Mouse (Mus musculus) cerebellum, adult 8-10 months (tissue): ENCODE measurements around the gene Zmynd10.
"Not testable (repeated sequence)": the region's sequence is repeated elsewhere in the genome, so short reads cannot be mapped to it uniquely, and the experiment has no call there.

Experiments
- DNase-seq: peaks from one replicate; pipeline ENCODE4 v3.0.0; 2022

The Zmynd10 gene

DNA sequence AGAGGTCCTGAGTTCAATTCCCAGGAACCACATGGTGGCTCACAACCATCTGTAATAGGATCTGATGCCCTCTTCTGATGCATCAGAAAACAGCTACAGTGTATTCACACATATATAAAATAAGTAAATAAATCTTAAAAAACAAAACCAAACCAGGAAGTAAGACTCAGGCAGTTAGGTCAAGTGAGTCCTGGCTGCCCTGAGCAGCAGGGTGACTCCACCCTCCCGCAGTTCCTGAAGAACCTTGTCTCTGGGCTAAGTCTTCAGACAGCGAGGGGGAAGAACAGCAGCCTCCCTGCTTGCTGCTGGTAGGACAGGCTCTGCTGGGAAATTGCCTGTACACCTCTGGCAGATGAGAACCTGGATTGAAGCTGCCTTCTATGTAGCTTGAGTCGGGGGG, 9.2 kb downstream of the Zmynd10 start:
- DNase-seq: no peak

DNA sequence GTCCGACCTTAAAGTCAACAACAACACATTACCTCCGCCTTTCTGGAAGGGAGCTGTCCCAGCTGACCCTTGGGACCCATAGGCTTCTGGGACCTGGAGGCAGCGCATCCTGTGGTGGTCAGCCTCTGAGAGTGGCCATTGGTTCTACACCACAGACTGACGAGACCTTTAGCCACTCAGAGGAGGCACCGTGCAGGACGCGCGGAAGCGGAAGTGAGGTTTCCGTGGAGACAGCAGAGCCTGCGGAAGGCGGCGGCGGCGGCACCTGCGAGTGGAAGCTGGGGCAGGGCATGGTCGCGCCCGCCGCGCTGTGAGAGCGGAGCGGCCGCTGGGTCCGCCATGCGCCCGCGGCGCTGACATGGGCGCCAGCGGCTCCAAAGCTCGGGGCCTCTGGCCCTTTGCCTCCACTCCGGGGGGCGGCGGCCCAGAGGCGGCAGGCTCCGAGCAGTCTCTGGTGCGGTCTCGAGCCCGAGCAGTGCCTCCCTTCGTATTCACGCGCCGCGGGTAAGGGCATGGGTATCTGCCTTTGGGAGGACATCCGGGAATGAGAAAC, 16.0 kb downstream of the Zmynd10 start, which contains the start of gene Tusc2:
Gene Tusc2, plus strand, starts transcription at position 227 of the 553 bp plus-strand sequence.
- peak; percentile 91 for DNase-seq

DNA sequence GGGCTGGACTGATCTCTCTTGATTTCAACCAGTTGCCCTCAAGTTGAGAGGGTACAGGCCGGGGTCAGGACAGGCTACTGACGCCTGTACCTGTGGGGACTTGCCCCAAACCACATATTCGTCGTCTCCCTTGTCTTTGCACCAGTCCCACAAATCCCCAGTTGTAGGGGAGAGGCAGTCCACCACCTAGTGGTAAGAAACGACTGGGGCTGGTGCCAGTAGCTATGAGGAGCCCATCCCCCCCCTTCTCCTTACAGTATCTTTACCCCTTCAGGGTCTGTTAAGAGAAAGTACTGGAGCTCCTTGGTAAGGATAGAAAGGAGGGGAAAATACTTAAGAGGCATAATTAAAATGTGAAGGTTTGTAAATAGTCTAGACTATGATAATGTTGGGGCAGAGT, 18.5 kb downstream of the Zmynd10 start:
- DNase-seq: not testable (repeated sequence)

DNA sequence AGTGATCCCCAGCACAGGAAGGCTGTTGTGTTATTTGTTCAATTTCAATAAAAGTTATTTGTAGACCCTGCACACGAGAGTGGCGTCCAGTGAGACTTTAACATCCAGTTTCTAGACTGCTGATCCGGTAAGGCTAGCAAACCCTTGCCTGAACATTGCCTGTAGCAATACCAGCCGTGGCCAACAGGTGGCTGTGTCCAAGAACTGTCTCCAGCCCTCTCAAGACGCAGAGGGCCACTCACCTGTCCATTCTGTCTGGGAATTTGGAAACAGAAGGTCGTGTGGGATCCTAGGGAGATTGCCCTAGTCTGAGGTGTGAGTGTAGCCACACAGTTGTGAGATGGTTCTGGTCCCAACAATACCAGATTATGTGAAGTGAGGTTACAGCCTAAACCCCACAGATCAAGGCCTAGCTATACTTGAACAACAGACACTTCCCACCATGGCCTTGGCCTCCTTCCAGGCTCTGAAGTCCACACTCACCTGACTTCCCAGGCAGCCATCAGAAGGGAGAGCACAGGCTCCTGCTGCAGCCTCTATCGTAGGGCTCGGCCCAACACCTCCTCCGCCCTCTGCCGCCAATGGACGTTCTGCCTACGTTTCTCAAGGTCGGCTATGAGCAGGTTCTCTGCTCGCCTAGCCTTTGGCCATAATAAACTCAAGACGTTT, 19.1 kb downstream of the Zmynd10 start:
- peak; percentile 74 for DNase-seq

DNA sequence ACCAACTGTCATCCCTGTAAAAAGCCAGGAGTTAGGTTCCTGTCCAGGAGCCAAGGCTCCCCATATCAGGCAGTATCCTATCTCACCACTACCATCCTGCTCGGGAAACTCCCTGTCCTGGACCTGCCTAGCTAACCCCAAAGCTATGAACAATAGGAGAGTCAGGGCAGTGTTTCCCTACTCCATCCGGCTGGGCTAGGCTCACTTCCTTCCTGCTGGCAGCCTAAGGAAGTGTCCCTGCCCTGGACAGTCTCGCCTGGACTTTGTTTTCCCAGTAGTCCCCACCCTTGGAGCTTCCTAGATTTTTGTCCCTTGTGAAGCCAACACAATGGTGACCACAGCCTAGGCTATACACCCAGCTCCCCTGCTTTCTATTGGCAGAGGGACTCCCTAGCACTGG, 19.8 kb downstream of the Zmynd10 start:
- no peak for DNase-seq

DNA sequence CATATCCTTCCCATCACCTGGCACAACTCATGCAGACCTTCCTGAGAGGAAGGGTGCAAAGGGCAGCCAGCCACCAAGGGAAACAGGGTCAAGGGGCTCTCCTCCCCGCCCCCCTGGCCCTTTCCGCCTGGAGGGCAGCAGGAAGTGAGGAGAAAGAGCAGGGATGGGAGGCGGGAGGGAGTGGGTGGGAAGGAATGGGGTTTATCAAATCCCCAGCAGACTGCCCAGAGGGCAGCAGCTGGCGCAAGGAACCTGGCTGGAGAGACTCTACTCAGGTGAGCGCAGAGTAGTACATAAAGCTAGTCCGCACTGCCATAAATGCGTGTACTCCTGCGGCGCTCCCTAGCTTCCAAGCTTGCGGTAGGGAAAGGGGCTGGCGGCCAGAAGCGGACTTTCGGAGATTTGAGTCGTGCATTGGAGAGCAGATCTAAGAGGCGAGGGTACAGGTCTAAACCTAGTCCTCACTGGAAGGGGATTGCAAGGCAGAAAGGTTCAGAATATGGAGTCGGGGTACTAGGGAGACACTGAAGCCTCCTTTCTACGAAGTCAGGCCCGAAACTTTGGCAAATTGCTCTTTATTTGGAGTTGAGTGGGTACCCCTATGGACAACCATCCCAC, 20.7 kb downstream of the Zmynd10 start, which contains the start of gene Hyal2:
Gene Hyal2, plus strand, starts transcription at position 244 of the 618 bp plus-strand sequence.
- no peak for DNase-seq

DNA sequence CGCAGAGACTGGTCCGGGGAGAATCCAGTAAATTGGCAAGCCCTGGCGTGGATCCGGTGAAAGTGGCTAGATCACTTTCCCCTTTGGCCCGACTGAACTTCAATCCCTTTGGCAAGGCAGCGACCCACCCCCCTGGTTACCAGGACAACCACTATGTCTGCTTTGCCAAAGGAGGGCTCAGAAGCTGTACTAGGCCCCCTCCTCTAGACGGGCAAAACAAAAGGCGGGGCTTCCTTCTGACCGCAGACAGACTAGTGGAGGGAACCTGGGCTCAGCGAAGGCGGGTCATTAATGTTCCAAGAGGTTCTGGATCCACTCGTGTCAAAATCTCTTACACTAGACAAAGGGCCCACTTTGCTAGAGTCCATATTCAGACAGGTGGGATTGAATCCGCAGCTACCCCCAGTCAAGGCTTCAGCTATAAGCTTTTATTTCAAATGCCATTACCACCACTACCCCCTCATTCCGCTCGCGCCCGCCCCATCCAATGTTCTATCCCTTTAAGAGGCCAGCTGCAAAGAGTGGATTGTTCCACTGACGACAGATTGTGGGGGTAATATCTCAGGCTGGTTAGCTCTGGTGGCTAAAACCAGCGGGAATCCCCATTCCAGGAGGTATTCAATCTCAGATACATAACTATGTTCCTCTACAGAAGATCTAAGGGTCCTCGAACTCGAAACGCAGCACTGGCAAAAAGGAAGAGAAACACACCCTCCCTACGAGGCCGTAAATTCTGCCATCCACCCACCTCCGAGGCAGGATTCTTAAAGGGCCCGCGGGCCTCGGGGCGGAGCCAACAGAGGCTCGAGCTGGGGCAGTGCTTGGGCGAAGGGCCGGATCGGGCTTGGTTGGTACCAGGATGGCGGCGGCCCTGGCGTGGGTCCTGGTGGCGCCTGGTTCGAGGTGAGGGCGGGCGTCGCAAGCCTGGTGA, 21.5 kb downstream of the Zmynd10 start:
- peak; percentile 77 for DNase-seq

DNA sequence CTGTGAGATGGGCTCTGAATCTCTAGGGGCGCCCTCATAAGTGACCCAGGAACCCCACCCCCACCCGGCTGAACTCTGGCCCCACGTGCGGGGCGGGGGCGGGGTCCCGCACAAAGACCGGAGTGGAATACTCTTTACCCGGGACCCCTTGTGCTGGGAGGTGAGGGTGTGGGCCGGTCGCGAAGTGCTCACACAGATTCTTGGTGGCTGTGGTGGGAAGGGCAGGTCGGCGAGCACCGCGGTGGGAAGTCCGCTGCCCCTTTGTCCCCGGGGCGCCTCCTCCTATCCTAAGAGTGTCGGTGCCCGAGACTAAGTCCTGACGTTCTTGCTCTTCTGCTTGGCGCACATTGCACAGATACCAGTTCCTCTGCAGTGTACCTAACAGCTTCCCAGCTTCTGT, 22.2 kb downstream of the Zmynd10 start:
- DNase-seq: no peak

DNA sequence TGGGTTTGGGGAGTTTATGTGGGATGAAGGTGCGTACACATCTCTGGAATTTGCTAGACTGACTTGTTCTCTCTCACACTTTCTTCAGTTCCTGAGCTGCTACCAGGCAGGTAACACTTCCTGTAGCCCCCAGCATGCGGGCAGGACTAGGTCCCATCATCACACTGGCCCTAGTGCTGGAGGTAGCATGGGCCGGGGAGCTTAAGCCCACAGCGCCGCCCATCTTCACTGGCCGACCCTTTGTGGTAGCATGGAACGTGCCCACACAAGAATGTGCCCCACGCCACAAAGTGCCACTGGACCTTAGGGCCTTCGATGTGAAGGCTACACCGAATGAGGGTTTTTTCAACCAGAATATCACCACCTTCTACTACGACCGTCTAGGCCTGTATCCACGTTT, 22.9 kb downstream of the Zmynd10 start:
- DNase-seq: no peak

DNA sequence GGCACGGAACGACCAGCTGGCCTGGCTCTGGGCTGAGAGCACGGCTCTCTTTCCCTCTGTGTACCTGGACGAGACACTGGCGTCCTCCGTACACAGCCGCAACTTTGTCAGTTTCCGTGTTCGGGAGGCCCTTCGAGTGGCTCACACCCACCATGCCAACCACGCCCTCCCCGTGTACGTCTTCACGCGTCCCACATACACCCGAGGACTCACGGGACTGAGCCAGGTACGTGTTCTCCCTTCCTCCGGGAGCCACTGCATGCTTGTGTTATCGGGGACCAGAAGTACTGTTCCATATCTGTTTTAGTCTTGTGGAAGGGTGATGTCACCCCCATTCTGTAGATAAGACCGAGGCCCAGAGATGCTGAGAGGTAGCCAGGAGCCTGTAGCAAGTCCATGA, 23.7 kb downstream of the Zmynd10 start:
- DNase-seq: no peak

DNA sequence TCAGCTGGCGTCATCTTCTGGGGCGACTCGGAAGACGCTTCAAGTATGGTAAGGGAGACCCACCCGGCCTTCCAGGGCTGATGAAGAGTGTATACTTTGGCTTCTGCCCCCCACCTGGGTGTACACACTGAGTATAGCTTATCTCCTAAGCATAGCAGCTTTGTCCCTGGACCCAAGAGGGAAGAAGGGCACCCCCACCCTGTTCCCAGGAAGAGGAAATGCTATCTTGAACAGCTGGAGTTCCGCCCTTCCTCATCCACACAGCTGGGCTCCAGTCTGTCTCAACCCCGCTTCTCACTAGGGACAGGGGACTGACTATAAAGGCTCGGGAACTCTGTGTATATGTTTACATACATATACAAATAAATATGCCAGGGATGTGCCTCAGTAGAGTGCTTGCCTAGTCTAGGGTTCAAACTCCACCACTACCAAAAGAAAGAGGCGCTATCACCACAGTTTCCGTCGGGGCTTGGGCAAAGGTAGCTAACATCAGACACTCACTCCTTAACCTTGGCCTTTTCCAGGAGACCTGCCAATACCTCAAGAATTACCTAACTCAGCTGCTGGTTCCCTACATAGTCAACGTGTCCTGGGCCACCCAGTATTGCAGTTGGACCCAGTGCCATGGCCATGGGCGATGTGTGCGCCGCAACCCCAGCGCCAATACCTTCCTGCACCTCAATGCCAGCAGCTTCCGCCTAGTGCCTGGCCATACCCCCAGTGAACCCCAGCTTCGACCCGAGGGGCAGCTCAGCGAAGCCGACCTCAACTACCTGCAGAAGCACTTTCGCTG, 24.6 kb downstream of the Zmynd10 start:
- DNase-seq: no peak

DNA sequence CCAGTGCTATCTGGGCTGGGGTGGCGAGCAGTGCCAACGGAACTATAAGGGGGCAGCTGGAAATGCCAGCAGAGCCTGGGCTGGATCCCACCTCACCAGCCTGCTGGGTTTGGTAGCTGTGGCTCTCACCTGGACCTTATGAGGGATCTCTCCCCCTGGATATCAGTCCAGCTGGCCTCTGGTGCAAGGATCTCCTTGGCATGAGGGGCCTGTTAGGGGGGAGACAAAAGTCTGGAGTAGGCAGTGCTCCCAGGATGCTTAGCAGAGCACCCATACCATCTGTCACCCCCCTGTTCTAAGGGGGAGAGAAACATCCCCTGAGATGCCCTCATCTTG, 25.2 kb downstream of the Zmynd10 start:
- DNase-seq: no peak

DNA sequence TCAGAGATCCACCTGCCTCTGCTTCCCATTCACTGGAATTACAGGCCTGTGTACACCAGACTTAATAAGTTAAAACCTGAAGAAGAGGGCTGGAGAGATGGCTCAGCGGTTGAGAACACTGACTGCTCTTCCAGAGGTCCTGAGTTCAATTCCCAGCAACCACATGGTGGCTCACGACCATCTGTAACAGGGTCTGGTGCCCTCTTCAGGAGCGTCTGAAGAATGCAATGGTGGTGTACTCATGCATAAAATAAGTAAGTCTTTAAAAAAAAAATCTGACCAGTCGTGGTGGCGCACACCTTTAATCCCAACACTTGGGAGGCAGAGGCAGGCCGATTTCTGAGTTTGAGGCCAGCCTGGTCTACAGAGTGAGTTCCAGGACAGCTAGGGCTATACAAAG, 26.7 kb downstream of the Zmynd10 start:
- DNase-seq: not testable (repeated sequence)

DNA sequence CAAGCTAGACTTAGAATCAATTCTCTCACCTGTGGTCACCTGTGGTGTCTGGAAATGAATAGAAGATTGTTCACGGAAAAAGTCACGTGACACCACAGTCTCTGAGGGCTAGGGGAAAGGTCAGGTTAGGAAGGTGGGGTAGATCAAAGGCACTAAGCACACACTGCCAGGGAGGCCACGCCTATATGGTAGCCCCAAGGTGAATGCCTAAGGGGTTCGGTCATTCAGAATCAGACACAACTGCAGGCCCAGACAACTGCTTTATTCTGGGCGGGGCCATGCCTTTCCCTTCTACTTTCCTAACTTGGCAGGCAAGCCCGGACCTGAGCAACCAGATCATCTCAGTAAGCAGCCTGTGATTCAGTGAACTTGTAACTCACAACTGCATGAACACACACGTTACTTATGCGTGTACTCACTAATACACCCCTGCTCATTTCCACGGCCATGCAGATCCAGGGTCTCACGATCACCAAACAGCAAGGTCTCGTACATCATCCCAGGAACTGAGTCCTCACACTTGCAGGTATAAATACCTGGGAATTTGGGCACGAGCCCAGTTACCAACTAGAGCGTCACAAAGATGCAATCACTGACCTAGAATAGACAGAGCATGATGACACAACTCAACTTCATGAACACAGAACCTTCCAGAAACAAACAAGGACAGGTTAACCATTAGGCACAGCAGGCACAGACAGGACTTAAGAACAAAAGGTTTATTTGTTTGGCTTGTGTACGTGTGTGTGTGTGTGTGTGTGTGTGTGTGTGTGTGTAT, 28.7 kb downstream of the Zmynd10 start:
- DNase-seq: no peak

DNA sequence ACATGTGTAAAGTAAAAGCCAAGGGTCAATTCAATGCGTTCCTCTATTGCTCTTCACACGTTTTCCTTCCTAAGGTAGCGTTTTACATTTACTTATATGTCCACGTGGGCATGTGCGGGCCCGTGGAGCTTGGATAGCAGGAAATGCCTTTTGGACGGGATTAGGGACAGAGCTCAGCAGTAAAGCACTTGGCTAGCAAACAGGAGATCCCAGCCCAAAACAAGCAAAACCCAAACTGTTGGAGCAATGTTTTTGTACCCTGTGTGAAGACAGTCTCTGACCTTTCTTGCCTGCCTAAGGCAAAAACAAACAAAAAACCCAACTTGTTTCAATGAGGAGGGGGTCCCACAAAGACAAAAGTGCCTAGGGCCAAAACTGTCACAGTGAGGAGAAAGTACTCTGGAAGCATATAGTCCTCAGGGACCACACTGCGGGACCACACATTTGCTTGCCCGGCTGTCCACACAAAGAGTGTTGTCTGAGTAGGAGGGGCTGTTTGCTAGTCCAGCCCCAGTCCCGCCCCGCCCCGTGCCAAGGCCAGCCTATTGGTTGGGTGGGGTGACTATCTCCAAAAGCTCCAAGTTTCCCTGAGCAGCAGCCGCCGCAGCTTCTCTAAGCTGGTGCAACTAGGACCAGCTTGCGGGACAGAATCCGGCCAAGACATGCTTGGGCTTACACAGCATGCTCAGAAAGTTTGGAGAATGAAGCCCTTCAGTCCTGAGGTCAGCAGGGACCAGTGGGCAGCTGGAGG, 29.4 kb downstream of the Zmynd10 start, which contains the start of gene Hyal1:
Gene Hyal1, plus strand, starts transcription at position 571 of the 751 bp plus-strand sequence.
- no peak for DNase-seq

DNA sequence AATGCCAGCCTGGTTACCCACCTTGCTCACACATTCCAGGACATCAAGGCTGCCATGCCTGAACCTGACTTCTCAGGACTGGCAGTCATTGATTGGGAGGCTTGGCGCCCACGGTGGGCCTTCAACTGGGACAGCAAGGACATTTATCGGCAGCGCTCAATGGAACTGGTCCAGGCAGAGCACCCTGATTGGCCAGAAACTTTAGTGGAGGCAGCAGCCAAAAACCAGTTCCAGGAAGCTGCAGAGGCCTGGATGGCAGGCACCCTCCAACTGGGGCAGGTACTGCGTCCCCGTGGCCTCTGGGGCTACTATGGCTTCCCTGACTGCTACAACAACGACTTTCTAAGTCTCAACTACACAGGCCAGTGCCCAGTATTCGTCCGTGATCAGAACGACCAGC, 30.8 kb downstream of the Zmynd10 start:
- no peak for DNase-seq

DNA sequence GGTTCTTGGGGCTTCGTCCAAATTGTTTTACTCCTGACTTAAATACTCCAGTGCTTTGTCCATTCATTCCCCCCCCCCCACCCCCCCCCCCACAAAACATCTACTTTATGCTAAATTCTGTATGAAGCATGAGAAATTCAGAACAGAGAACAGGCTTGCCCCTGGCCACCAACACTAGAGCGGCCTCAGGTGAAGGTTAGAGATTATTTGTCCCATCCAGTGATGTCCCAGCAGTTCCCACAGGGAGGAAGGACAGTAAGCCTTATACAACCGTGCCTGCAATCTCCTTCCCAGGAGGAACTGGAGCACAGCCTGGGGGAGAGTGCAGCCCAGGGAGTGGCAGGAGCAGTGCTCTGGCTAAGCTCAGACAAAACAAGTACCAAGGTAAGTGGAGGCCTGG, 31.5 kb downstream of the Zmynd10 start, which contains the start of gene Naa80:
Gene Naa80, plus strand, starts transcription at position 301 of the 400 bp plus-strand sequence.
- no peak for DNase-seq

DNA sequence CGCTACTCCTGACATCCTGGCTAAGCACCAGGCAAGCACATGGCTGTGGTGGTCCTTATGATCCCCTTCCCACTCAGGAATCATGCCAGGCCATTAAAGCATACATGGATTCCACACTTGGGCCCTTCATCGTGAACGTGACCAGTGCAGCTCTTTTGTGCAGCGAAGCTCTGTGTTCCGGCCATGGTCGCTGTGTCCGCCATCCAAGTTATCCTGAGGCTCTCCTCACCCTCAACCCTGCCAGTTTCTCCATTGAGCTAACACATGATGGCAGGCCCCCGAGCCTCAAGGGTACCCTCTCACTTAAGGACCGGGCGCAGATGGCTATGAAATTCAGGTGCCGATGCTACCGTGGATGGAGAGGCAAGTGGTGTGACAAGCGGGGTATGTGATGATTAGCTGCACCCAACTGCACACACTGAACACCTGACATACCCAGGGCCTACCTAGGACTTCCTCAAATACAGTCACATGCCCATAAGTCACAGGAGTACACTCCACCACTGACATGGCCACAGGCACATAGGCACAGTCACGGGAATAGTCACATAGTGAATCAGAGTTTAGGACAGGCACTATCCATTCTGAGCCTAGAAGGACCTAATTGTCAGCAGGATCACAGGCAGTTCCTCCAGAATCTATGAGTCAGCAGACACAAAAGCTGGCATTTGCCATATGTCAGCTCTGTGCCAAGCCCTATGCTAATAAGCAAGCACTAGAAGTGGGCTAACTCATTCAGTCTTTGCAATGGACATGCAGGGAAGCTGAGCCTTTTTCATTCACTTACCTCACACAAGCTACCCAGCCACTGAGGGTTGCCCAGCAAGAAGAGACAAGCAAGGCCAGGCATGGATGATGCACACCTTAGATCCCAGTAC, 32.2 kb downstream of the Zmynd10 start:
- DNase-seq: no peak

DNA sequence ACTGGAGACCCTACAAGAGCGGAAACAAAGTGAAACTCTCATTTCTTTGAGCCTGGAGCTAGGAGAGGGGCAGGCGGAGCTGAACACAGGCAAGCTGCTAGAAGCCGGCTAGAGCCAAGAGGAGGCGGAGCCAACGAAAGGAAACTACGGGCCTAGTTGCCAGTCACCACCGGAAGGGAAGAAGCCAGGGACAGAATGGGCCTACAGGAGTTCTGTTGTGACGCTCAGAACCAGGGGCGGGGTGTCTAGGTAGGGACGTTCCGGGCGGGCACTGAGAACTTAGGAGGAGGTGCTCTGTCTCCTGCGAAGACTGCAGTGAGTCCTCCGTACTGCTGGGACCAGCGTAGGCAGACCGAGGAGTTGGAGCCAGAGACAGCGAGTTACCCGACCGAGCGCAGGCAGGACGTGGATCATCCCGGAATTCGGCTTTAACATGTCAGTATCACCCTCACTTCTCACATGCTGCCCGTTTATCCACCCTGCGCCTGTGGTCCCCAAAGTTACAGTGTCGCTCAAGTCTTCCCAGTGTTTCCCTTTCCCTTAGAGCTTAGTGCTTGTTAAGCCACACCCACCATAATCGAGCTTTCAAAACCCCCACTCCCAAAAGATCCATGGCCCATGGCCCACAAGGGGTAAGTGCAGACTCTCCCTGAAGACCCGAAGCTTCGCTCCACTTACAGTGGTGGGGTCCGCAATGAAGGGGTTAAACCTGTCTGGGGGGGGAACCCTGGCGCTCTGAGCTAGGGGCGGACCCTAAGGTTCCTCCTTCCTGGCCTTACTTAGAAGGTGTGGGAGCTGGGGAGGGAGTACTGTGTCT, 33.6 kb downstream of the Zmynd10 start, which contains the start of gene Hyal3:
Gene Hyal3, plus strand, starts transcription at position 318 of the 817 bp plus-strand sequence.
- peak; percentile 87 for DNase-seq
